Mouse (Mus musculus): ENCODE measurements at regions not wholly inside any gene's neighbourhood (a gene's known extent, or its start where the extent isn't known, plus 50 kb on each side); places are given as distances from the start of the nearest gene placed in this dataset.

DNA sequence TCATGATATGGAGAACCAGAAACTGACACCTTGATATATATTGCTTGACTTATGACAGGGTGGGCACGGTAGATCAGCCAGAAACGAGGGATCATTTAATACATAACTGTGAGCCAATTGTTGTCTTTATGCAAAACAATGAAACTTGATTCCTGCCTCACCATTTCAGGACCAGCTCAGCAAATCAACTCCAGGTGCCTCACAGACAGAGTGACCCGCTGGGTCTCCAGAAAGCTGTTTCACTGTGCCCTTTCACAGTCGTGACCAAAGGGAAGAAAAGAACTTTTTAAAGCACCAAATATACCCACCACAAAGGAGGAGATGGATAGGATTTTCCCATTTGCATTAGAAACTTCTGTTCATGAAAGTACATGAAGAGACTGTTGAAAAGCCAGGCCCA is 443.0 kb upstream of the Mki67 start:
- Histone ChIP-seq H3K36me3 (replicated peaks) (no peaks in the 10 kb centered on the region), H3K27me3 (ENCODE audit: poor library complexity, severe bottlenecking) (peaks cover 10% of the 10 kb centered on the region), H3K4me1 (0 out of 2 replicates have a peak, but pooled peaks cover 8% of the 10 kb centered on the region), H3K4me3 (no peak overlapping the region), H3K9me3 (no peaks in the 10 kb centered on the region), H3K27ac (no peak overlapping the region)
- WGBS = 48% methylated on average over 4 of the region's 4 CpGs
- no peak for DNase-seq (ENCODE audit: extremely low spot score, low spot score)

DNA sequence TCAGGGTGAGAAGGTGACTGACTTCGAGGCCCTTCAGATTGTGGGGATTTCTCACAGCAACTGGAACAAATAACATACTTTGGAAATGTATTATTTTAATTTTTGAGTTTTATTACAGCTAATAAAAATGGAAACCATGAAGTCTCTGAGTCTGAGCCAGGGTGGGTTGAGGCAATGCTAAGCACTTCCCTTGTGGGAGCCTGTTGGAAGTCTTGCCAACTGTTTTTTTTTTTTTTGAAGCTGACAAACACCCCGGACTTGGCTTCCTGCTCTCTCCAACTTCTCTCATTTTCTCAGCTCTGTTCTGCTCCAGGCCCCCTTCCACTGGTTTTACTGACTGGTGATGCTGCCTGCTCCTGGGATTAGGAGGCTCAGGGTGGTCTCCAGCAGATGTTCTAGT is 445.4 kb upstream of the Mki67 start:
- H3K27me3 ChIP-seq (ENCODE audit: poor library complexity, severe bottlenecking) = no peaks in the 10 kb centered on the region
- 88% methylated on average over 2 of the region's 2 CpGs for WGBS
- 0 out of 2 replicates have a peak, but pooled peaks cover 8% of the 10 kb centered on the region for H3K4me1 ChIP-seq
- H3K4me3 ChIP-seq = no peak overlapping the region
- DNase-seq (ENCODE audit: extremely low spot score, low spot score) = no peak
- H3K36me3 ChIP-seq (replicated peaks) = no peaks in the 10 kb centered on the region
- no peaks in the 10 kb centered on the region for H3K9me3 ChIP-seq
- H3K27ac ChIP-seq = no peak overlapping the region

DNA sequence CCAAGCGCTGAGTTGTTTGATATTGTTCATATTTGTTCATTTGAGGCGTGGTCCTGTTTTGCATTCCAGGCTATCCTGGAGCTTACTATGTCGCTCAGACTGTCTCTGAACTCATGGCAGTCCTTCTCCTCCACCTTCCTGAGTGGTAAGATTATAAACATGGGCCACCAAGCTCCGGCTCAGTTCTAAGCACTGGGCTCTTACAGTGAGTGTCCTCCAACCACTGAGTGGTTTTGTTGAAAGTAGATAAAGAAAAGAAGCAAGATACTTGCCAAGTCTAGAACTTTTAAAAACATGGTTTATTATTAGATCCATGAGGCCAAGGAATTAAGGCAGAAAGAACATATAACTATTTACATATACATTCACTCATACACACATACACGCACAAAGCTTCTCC is 448.7 kb upstream of the Mki67 start:
- Histone ChIP-seq H3K9me3 (no peaks in the 10 kb centered on the region), H3K36me3 (replicated peaks) (no peaks in the 10 kb centered on the region), H3K27me3 (ENCODE audit: poor library complexity, severe bottlenecking) (0 out of 2 replicates have a peak, but pooled peaks cover 4% of the 10 kb centered on the region), H3K27ac (no peak overlapping the region), H3K4me3 (no peak overlapping the region), H3K4me1 (no peaks in the 10 kb centered on the region)
- no peak for DNase-seq (ENCODE audit: extremely low spot score, low spot score)
- WGBS = 90% methylated on average over 5 of the region's 5 CpGs

DNA sequence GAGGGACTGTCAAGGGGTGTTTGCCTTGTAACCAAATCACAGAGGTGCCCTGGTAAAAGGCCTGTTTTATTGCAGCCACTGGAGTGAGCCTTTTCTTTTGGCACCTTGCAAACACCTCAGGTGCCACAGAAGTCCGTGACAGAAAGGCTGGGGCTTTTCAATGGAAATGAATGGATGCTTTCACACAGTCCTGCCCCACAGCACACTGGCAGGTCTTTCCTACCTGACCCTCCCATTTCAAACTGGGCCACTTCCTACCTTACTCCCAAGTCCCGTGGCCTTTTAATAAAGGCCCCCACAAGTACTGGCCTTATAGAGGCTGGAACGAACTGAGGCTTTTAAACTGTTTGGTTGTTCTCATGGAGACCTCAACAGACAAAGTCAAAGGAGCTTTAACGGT is 453.1 kb upstream of the Mki67 start:
- H3K27me3 ChIP-seq (ENCODE audit: poor library complexity, severe bottlenecking) = 0 out of 2 replicates have a peak, but pooled peaks cover 4% of the 10 kb centered on the region
- no peak for DNase-seq (ENCODE audit: extremely low spot score, low spot score)
- H3K9me3 ChIP-seq = no peaks in the 10 kb centered on the region
- no peaks in the 10 kb centered on the region for H3K4me1 ChIP-seq
- H3K27ac ChIP-seq = no peak overlapping the region
- H3K4me3 ChIP-seq = no peak overlapping the region
- WGBS = 78% methylated on average over 4 of the region's 4 CpGs
- H3K36me3 ChIP-seq (replicated peaks) = no peaks in the 10 kb centered on the region

DNA sequence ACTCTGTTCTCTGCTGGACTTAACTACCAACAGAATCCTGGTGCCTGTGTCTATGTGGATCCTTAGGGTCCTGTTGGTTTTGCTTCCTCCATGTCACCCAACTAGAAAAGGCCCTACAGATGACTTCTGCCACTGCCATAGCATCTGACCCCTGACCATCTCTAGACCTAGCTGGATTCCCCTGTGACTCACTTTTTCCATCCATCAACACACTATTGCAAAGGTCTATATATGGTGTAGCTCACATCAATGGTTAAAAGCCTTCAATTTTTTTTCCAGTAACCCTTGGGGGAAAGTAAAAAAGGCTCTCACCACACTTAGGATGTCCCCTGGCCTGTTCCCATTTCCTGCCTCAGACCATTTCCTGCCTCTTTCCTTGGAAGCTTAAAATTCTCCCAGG is 460.2 kb upstream of the Mki67 start:
- Histone ChIP-seq H3K4me3 (no peak overlapping the region), H3K36me3 (replicated peaks) (no peaks in the 10 kb centered on the region), H3K9me3 (peaks cover 11% of the 10 kb centered on the region; the same call in 1 of the 2 replicates), H3K4me1 (peaks cover 5% of the 10 kb centered on the region; the same call in 1 of the 2 replicates), H3K27ac (no peak overlapping the region), H3K27me3 (ENCODE audit: poor library complexity, severe bottlenecking) (peaks cover 13% of the 10 kb centered on the region)
- no peak for DNase-seq (ENCODE audit: extremely low spot score, low spot score)

DNA sequence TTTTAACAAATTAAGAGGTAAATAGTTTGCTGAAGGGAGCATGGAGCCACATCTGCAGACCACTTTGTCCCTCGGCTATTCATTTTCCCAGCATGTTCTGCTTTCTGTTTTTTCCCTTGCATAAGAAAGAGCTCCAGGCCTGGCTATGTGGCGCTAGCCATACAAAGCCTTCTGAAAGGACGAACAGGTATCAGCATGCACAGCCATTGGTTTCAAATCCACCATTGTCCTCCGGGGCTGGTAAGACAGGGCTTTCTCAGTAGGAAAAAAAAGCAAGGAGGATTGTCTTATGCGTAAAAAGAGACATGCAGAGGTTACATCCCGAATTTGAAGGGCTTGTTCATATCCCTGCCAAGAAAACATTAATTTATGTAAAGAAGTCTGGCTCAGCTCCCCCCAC is 464.8 kb upstream of the Mki67 start:
- H3K36me3 ChIP-seq (replicated peaks) = no peaks in the 10 kb centered on the region
- H3K27ac ChIP-seq = no peak overlapping the region
- peaks cover 11% of the 10 kb centered on the region; the same call in 1 of the 2 replicates for H3K9me3 ChIP-seq
- 46% methylated on average over 6 of the region's 6 CpGs for WGBS
- peaks cover 5% of the 10 kb centered on the region; the same call in 1 of the 2 replicates for H3K4me1 ChIP-seq
- DNase-seq (ENCODE audit: extremely low spot score, low spot score) = no peak
- H3K27me3 ChIP-seq (ENCODE audit: poor library complexity, severe bottlenecking) = peaks cover 13% of the 10 kb centered on the region
- H3K4me3 ChIP-seq = no peak overlapping the region

DNA sequence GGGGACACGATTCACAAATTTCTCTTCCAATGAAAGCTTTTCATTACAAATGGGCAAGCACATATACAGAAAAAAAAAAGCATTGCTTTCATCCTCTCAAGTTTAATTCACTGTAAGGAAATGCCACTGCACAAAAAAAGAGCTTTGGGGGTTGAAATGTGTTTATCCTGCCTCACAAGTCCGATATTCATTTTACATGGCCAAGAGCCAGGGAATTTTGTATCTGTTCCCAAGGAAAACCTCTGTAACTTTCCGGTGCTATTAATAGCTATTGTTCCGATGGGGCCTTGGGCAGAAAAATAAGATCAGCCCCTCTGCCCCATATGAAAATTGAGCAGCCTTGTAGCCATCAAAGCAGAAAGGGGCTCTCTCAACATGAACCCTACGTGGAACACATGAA is 465.9 kb upstream of the Mki67 start:
- H3K36me3 ChIP-seq (replicated peaks) = no peaks in the 10 kb centered on the region
- DNase-seq (ENCODE audit: extremely low spot score, low spot score) = no peak
- peaks cover 13% of the 10 kb centered on the region for H3K27me3 ChIP-seq (ENCODE audit: poor library complexity, severe bottlenecking)
- no peak overlapping the region for H3K27ac ChIP-seq
- WGBS = 91% methylated on average over 5 of the region's 5 CpGs
- no peak overlapping the region for H3K4me3 ChIP-seq
- peaks cover 9% of the 10 kb centered on the region; the same call in 1 of the 2 replicates for H3K9me3 ChIP-seq
- H3K4me1 ChIP-seq = peaks cover 5% of the 10 kb centered on the region; the same call in 1 of the 2 replicates

DNA sequence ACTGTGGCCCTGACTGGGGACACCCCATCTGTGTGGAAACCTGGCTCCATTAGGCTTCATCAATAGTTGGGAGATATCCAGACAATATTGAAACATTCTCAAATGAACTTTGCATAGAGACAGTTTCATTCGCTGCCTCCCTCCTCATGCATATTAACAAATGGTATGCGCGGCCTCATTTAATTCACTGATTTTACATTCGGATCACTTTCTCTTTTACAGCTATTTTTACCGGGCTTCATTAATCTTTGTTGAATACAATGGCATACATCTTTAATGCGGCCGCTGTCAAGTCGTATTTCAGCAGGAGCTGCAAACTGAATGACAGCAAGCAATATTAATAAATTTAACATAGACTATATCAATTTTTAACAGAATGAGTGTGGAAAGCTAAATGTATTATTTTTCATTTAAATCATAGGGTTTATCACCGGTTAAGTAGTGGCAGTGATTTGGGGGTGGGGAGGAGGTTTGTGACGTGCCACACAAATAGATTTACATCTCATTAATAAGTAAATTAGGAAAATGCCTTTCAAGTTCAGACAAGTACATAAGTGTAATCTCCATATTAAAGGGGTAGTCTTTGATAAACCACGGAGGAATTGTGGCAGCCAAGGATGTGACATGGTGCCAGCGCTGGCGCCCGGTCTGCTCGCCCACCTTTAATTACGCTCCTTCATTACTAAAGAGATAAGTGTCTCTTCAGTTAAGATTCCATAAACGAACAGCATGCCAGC is 480.4 kb upstream of the Mki67 start:
- no peak for DNase-seq (ENCODE audit: extremely low spot score, low spot score)
- Histone ChIP-seq H3K27ac (no peak overlapping the region), H3K4me3 (no peak overlapping the region), H3K9me3 (no peaks in the 10 kb centered on the region), H3K27me3 (ENCODE audit: poor library complexity, severe bottlenecking) (no peaks in the 10 kb centered on the region), H3K4me1 (no peaks in the 10 kb centered on the region), H3K36me3 (replicated peaks) (no peaks in the 10 kb centered on the region)
- WGBS = 91% methylated on average over 17 of the region's 17 CpGs

DNA sequence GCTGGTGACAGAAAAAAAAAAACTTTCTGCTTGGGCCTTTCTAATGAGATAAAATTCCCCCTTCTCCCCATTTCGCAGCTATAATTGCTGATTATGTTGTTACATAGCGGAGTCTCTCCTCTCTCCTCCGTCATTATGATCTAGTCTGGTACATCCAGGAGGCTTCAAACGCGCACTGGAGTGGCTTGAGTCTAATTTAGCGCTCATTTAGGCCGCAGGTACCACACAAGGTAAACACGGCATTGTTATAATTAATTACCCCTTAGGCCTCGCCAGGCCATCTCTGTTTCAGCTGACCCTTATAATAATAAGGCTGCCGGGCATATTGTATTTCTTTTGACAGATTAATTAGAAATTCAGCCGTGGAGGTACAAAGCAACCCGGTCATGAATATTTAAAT is 492.7 kb upstream of the Mki67 start:
- Histone ChIP-seq H3K9me3 (no peaks in the 10 kb centered on the region), H3K4me3 (no peak overlapping the region), H3K27ac (no peak overlapping the region), H3K27me3 (ENCODE audit: poor library complexity, severe bottlenecking) (peaks cover 81% of the 10 kb centered on the region), H3K4me1 (peaks cover 31% of the 10 kb centered on the region), H3K36me3 (replicated peaks) (no peaks in the 10 kb centered on the region)
- no peak for DNase-seq (ENCODE audit: extremely low spot score, low spot score)
- 56% methylated on average over 12 of the region's 12 CpGs for whole genome bisulfite sequencing

DNA sequence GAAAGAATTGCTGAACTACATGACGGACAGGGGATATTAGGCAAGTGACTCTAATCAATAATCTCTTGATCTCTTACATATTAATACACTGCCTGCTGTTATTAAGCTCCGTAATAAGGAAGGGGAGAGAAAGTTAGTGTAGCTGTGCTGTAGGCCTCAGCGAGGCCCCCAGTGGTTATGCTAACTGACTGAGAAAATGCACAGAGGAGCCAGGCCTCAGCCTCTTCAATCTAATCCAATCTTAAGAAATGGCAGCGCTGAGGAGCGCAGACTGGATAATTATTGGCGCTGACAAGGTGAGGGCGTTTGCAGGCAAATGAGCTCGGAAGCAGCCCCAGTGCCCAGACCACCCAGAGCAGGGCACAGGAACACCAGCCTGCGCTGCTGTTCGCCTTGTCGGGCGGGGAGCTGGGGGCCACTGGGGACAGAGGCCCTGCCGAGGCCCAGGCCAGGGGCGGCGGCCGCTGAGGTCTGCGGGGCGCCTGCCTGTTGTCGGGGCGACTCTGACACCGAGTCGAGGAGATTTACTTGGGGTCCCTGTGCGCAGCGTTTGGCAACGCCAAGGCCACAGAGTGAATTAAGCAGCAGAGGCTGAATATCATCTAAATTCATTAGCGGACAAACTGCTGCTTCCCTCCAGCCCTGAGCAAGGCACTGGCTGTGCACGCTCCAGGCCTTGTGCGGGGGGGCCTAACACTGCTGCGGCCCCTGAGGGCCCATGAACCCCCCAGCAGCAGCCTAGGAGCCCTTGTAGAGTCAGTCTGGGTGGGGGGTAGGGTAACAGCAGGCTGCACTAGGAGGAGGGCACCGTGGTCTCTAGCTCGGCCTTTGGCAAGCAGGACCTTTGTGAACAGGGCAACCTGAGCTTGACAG is 493.4 kb upstream of the Mki67 start:
- 15% methylated on average over 31 of the region's 31 CpGs for WGBS

DNA sequence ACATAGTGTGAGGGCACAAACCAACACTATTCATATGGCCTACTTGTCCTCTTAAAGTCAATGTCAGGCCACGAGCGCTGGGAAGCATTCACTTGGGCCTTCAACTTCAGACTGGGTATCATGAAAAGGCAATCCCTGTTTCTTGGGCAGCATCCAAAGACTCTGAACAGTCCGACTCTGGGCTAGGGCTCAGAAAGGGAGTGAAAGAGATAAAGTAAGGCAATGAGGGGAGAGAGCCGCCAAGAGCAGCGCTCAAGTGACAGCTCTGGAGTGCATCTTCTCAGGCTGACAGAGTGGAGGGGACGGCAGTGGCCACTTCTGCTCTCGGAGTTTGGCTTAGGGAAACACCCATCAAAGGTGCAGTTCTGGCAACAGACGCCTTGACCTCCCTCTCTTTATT is 496.3 kb upstream of the Mki67 start:
- peaks cover 43% of the 10 kb centered on the region for H3K4me1 ChIP-seq
- H3K27ac ChIP-seq = no peak overlapping the region
- WGBS = 74% methylated on average over 8 of the region's 8 CpGs
- H3K4me3 ChIP-seq = no peak overlapping the region
- DNase-seq (ENCODE audit: extremely low spot score, low spot score) = no peak
- no peaks in the 10 kb centered on the region for H3K36me3 ChIP-seq (replicated peaks)
- H3K9me3 ChIP-seq = no peaks in the 10 kb centered on the region
- H3K27me3 ChIP-seq (ENCODE audit: poor library complexity, severe bottlenecking) = peaks cover 100% of the 10 kb centered on the region

More for the DNA sequence above, 493.4 kb upstream of the Mki67 start:
- no peaks in the 10 kb centered on the region for H3K9me3 ChIP-seq
- no peaks in the 10 kb centered on the region for H3K36me3 ChIP-seq (replicated peaks)
- H3K4me3 ChIP-seq = peak overlapping the region; percentile 43
- peak overlapping the region; percentile 79 for H3K27ac ChIP-seq
- DNase-seq (ENCODE audit: extremely low spot score, low spot score) = peak; percentile 32
- peaks cover 87% of the 10 kb centered on the region for H3K27me3 ChIP-seq (ENCODE audit: poor library complexity, severe bottlenecking)
- H3K4me1 ChIP-seq = peaks cover 38% of the 10 kb centered on the region

DNA sequence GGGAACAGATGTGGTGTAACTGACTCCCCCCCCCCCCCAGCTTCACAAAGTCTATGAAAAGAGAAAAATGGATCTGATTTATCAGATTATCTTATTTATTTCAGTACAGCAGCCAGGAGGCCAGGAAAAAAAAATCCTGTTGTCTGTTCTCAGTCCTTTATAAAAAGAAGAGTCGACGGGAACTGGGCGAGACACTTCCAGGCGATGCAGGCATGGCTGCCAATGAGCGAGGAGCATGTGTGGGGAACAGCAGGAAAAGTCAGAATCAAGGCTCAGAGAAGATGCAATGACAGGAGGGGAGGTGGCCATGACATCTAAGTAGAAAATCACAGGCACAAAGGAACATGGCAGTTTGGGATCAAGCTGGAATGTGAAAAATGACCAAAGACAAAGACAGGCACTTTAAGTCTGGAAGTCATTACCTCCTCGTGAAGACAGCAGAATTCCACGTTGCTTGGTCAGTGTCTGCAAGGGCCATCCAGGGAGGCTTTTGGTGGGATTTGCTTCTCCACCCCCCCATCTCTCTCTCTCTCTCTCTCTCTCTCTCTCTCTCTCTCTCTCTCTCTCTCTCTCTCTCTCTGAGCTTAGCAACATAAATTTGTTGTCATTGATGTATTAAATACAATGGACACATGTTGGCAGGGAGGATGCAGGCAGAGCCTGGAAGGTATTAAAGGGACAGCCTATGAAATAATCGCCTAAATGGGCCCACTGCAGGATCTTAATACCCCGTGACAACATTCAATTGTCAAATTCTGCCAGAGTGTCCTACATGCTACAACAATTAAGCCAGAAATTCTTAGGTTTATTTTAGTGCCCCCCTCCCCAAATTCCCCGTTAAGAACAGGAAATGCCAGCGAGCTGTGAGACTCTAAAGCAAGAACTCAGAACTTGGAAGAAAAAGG is 497.1 kb upstream of the Mki67 start:
- Histone ChIP-seq H3K27ac (peak overlapping the region; percentile 20), H3K4me1 (peaks cover 44% of the 10 kb centered on the region), H3K27me3 (ENCODE audit: poor library complexity, severe bottlenecking) (peaks cover 100% of the 10 kb centered on the region), H3K4me3 (no peak overlapping the region), H3K9me3 (no peaks in the 10 kb centered on the region), H3K36me3 (replicated peaks) (no peaks in the 10 kb centered on the region)
- no peak for DNase-seq (ENCODE audit: extremely low spot score, low spot score)
- WGBS = 55% methylated on average over 11 of the region's 11 CpGs
